Mouse (Mus musculus): ENCODE data around the gene Scpep1. TPM values are rescaled to one million over a fixed set of nuclear protein-coding genes. Genes with fewer than 3 reads are reported as not detected.

The Scpep1 gene
- 149 and 169 TPM in 2 replicates for polyA plus RNA-seq (2015; fragmentation: Nextera tagmentation; extraction: Ambion mirVana)

GRCm38 (mm10) chr11:88955217-88955969 lies at the start of gene Scpep1:
Scpep1 (minus strand) TSS chr11:88955465.
- H3K4me3 ChIP-seq (replicated peaks; ENCODE audit: low read depth, low read length): peak within 1 kb of the TSS; percentile 59
- peak within 1 kb of the TSS; percentile 53; the same call in 1 of the 2 replicates for H3K9ac ChIP-seq (ENCODE audit: low read depth, low read length)
- no peaks in the 10 kb centered on the region for H3K9me3 ChIP-seq (replicated peaks; ENCODE audit: low read length)
- H3K4me1 ChIP-seq (replicated peaks; ENCODE audit: insufficient read depth, low read length): no peaks in the 10 kb centered on the region
- H3K36me3 ChIP-seq (ENCODE audit: insufficient read depth, low read length): 0 out of 2 replicates have a peak, but pooled peaks cover under 1% of the 10 kb centered on the region
- peak within 1 kb of the TSS; percentile 57 for H3K4me2 ChIP-seq (ENCODE audit: low read length)
- 3% methylated on average over 34 of the region's 34 CpGs for WGBS
- ATAC-seq (replicated peaks; ENCODE audit: low FRiP score, low read depth) (peak; percentile 97), DNase-seq (ENCODE audit: low spot score) (peak; percentile 99)
- H3K27me3 ChIP-seq (ENCODE audit: insufficient read depth, low read length): no peaks in the 10 kb centered on the region
- peak; percentile 87 for TF ChIP-seq CTCF (IDR thresholded peaks at IDR 0.05; ENCODE audit: low read depth)
- peak within 1 kb of the TSS; percentile 78 for H3K27ac ChIP-seq

DNA sequence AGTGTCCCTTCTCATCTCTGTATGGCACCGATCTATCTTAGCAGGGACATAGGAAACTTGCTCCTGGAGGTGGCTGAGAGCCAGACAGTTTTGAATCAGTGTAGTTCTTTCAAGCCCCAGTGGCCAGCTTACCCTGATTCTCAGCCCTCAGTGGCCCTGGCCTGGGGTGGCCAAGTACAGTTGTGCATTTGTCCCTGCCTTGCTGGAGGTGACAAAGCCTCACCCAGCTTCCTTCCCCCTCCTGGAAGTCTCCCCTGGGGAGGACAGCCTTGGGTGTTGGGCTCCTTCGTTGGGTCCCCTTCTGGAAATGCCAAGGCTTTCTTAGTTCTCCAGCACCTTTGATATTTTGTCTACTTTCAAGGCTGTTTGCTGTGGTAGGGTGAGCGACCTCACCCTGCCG lies 48.5 kb upstream of the Scpep1 start:
- peaks cover 22% of the 10 kb centered on the region for H3K36me3 ChIP-seq (ENCODE audit: insufficient read depth, low read length)
- H3K27me3 ChIP-seq (ENCODE audit: insufficient read depth, low read length): no peaks in the 10 kb centered on the region
- WGBS: 58% methylated on average over 4 of the region's 4 CpGs
- peaks cover 24% of the 10 kb centered on the region; the same call in 1 of the 2 replicates for H3K4me1 ChIP-seq (replicated peaks; ENCODE audit: insufficient read depth, low read length)
- TF ChIP-seq CTCF (IDR thresholded peaks at IDR 0.05; ENCODE audit: low read depth): no peak
- no peaks in the 10 kb centered on the region for H3K9me3 ChIP-seq (replicated peaks; ENCODE audit: low read length)
- no peak for ATAC-seq (replicated peaks; ENCODE audit: low FRiP score, low read depth)
- peak overlapping the region; percentile 50 for H3K4me2 ChIP-seq (ENCODE audit: low read length)
- no peak overlapping the region for H3K4me3 ChIP-seq (replicated peaks; ENCODE audit: low read depth, low read length)
- no peak for DNase-seq (ENCODE audit: low spot score)
- H3K9ac ChIP-seq (ENCODE audit: low read depth, low read length): no peak overlapping the region
- no peak overlapping the region for H3K27ac ChIP-seq

GRCm38 (mm10) chr11:89003078-89003477 lies 47.8 kb upstream of the Scpep1 start:
- H3K9me3 ChIP-seq (replicated peaks; ENCODE audit: low read length): no peaks in the 10 kb centered on the region
- no peak for TF ChIP-seq CTCF (IDR thresholded peaks at IDR 0.05; ENCODE audit: low read depth)
- H3K27ac ChIP-seq: no peak overlapping the region; the same call in 1 of the 2 replicates
- peaks cover 20% of the 10 kb centered on the region for H3K36me3 ChIP-seq (ENCODE audit: insufficient read depth, low read length)
- peak overlapping the region; percentile 20 for H3K4me3 ChIP-seq (replicated peaks; ENCODE audit: low read depth, low read length)
- H3K9ac ChIP-seq (ENCODE audit: low read depth, low read length): no peak overlapping the region
- ATAC-seq (replicated peaks; ENCODE audit: low FRiP score, low read depth) (no peak), DNase-seq (ENCODE audit: low spot score) (no peak)
- no peaks in the 10 kb centered on the region for H3K27me3 ChIP-seq (ENCODE audit: insufficient read depth, low read length)
- WGBS: 43% methylated on average over 6 of the region's 6 CpGs
- H3K4me2 ChIP-seq (ENCODE audit: low read length): peak overlapping the region; percentile 50
- H3K4me1 ChIP-seq (replicated peaks; ENCODE audit: insufficient read depth, low read length): peaks cover 24% of the 10 kb centered on the region; the same call in 1 of the 2 replicates

DNA sequence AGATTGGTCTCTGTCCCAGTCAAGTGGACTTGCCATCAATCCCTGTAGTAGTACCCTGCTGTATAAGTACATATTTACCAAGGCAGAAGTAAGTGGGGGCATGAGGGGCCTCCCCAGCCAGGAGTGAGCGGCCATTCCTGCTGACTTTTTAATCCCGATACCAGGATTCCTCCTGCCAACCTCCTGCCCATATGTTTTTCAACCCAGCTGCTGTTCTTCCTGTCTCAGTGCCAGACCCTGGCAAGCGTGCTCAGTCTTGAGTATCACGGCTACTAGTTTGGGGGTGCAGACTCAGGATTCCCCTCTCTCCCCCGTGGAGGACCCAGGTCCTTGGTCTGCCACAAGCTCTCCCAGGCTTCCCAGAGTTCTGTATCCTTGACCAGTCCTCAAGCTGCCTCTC lies 47.4 kb upstream of the Scpep1 start:
- Histone ChIP-seq H3K36me3 (ENCODE audit: insufficient read depth, low read length) (peaks cover 20% of the 10 kb centered on the region), H3K27me3 (ENCODE audit: insufficient read depth, low read length) (no peaks in the 10 kb centered on the region), H3K9me3 (replicated peaks; ENCODE audit: low read length) (no peaks in the 10 kb centered on the region), H3K4me2 (ENCODE audit: low read length) (peak overlapping the region; percentile 50), H3K4me1 (replicated peaks; ENCODE audit: insufficient read depth, low read length) (peaks cover 24% of the 10 kb centered on the region; the same call in 1 of the 2 replicates), H3K4me3 (replicated peaks; ENCODE audit: low read depth, low read length) (peak overlapping the region; percentile 20), H3K27ac (no peak overlapping the region; the same call in 1 of the 2 replicates), H3K9ac (ENCODE audit: low read depth, low read length) (0 out of 2 replicates have a peak overlapping the region, but pooled peaks have one; percentile 37)
- 79% methylated on average over 5 of the region's 5 CpGs for WGBS
- TF ChIP-seq CTCF (IDR thresholded peaks at IDR 0.05; ENCODE audit: low read depth): no peak
- no peak for ATAC-seq (replicated peaks; ENCODE audit: low FRiP score, low read depth)
- DNase-seq (ENCODE audit: low spot score): no peak

DNA sequence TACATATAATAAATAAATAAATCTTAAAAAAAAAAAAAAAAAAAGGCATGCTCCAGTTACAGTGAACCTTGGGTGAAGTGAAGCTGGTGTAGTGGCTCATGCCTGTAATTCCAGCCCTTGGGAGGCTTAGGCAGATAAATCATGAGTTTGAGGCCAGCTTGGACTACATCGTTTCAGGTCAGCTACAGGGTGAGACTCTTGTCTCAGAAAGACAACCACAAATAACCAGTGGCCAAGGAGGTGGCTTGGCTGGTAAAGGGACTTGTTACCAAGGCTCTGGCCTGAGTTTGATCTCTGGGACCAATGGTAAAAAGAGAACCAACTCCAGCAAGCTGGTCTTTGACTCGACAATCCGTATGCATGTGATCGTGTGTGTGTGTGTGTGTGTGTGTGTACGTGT lies 46.8 kb upstream of the Scpep1 start:
- Histone ChIP-seq H3K4me3 (replicated peaks; ENCODE audit: low read depth, low read length) (peak overlapping the region; percentile 20; the same call in 1 of the 2 replicates), H3K27me3 (ENCODE audit: insufficient read depth, low read length) (no peaks in the 10 kb centered on the region), H3K9ac (ENCODE audit: low read depth, low read length) (no peak overlapping the region), H3K4me2 (ENCODE audit: low read length) (peak overlapping the region; percentile 50), H3K9me3 (replicated peaks; ENCODE audit: low read length) (no peaks in the 10 kb centered on the region), H3K4me1 (replicated peaks; ENCODE audit: insufficient read depth, low read length) (peaks cover 24% of the 10 kb centered on the region; the same call in 1 of the 2 replicates), H3K27ac (no peak overlapping the region), H3K36me3 (ENCODE audit: insufficient read depth, low read length) (peaks cover 14% of the 10 kb centered on the region)
- DNase-seq (ENCODE audit: low spot score) (no peak), ATAC-seq (replicated peaks; ENCODE audit: low FRiP score, low read depth) (no peak)
- TF ChIP-seq CTCF (IDR thresholded peaks at IDR 0.05; ENCODE audit: low read depth): no peak
- WGBS: 72% methylated on average over 5 of the region's 5 CpGs

- no peak overlapping the region for H3K27ac ChIP-seq
- WGBS: 87% methylated on average over 7 of the region's 7 CpGs
- peaks cover 24% of the 10 kb centered on the region; the same call in 1 of the 2 replicates for H3K4me1 ChIP-seq (replicated peaks; ENCODE audit: insufficient read depth, low read length)
- H3K4me3 ChIP-seq (replicated peaks; ENCODE audit: low read depth, low read length): peak overlapping the region; percentile 76; the same call in 1 of the 2 replicates
- H3K4me2 ChIP-seq (ENCODE audit: low read length): peak overlapping the region; percentile 83
- no peaks in the 10 kb centered on the region for H3K9me3 ChIP-seq (replicated peaks; ENCODE audit: low read length)
- no peak overlapping the region for H3K9ac ChIP-seq (ENCODE audit: low read depth, low read length)
- H3K36me3 ChIP-seq (ENCODE audit: insufficient read depth, low read length): peaks cover 11% of the 10 kb centered on the region
- DNase-seq (ENCODE audit: low spot score) (no peak), ATAC-seq (replicated peaks; ENCODE audit: low FRiP score, low read depth) (no peak)
- no peaks in the 10 kb centered on the region for H3K27me3 ChIP-seq (ENCODE audit: insufficient read depth, low read length)
- TF ChIP-seq CTCF (IDR thresholded peaks at IDR 0.05; ENCODE audit: low read depth): no peak
Measured at GRCm38 (mm10) chr11:89001569-89001968, 46.3 kb upstream of the Scpep1 start.
